Mouse (Mus musculus) hindbrain, embryonic 11.5 days (tissue): ENCODE results near the gene Rpl18a. TPM values are rescaled to one million over a fixed set of nuclear protein-coding genes. Genes with fewer than 3 reads are reported as not detected.

Experiments
- ATAC-seq: fragments of 200-750 bp; cut with Nextera tagmentation; 2 replicates; pipeline ENCODE4 v1.8.0; 2017; ENCODE audit warnings: mild to moderate bottlenecking, moderate TSS enrichment, moderate library complexity; ENCODE audit not compliant: low FRiP score
- DNase-seq: peaks from one replicate; pipeline ENCODE4 v3.0.0-alpha.2; 2015; ENCODE audit warnings: low spot score
- H3K27ac ChIP-seq: fragments of 300-500 bp; sonication (generic); 2 replicates; pipeline ENCODE4 v1.5.1; 2014; ENCODE audit warnings: mild to moderate bottlenecking, low read depth, low read length
- H3K27me3 ChIP-seq: fragments of 300-500 bp; sonication (generic); 2 replicates; pipeline ENCODE4 v1.6.1; 2014; ENCODE audit warnings: mild to moderate bottlenecking, low read length, moderate library complexity, mixed read lengths; ENCODE audit not compliant: control insufficient read depth, insufficient read depth
- H3K36me3 ChIP-seq: fragments of 300-500 bp; sonication (generic); 2 replicates; pipeline ENCODE4 v1.6.1; 2014; ENCODE audit warnings: mild to moderate bottlenecking, low read length, moderate library complexity, mixed read lengths; ENCODE audit not compliant: control insufficient read depth, insufficient read depth
- H3K4me1 ChIP-seq: fragments of 300-500 bp; sonication (generic); replicated peaks from 2 replicates; pipeline ENCODE4 v1.6.1; 2014; ENCODE audit warnings: low read length, mixed read lengths; ENCODE audit not compliant: control insufficient read depth, insufficient read depth
- H3K4me2 ChIP-seq: fragments of 300-500 bp; sonication (generic); replicated peaks from 2 replicates; pipeline ENCODE4 v1.6.1; 2014; ENCODE audit warnings: mild to moderate bottlenecking, low read depth, low read length
- H3K4me3 ChIP-seq: fragments of 300-500 bp; sonication (generic); 2 replicates; pipeline ENCODE4 v1.5.1; 2014; ENCODE audit warnings: low read depth, low read length
- H3K9ac ChIP-seq: fragments of 300-500 bp; sonication (generic); 2 replicates; pipeline ENCODE4 v1.6.1; 2014; ENCODE audit warnings: low read depth, low read length
- H3K9me3 ChIP-seq: fragments of 300-500 bp; sonication (generic); 2 replicates; pipeline ENCODE4 v1.6.1; 2016; ENCODE audit warnings: low read length; ENCODE audit not compliant: control insufficient read depth
- WGBS: fragments of 180-500 bp; shearing (Covaris S2); extraction: QIAGEN DNeasy Blood & Tissue Kit; methylation state at CpG from one replicate; pipeline ENCODE4 v1.1.7; 2014; 5-methylcytosine and 5-hydroxymethylcytosine counted together
- polyA plus RNA-seq: library from polyadenylated mRNA; unstranded; fragments of >200 nt; fragmentation: Nextera tagmentation; extraction: Ambion mirVana; gene quantifications from 2 replicates; pipeline ENCODE4 v1.2.1, GENCODE M21; 2014

Gene Rpl18a
- polyA plus RNA-seq, 1 experiment from 2014 or later: 3,182 TPM

DNA sequence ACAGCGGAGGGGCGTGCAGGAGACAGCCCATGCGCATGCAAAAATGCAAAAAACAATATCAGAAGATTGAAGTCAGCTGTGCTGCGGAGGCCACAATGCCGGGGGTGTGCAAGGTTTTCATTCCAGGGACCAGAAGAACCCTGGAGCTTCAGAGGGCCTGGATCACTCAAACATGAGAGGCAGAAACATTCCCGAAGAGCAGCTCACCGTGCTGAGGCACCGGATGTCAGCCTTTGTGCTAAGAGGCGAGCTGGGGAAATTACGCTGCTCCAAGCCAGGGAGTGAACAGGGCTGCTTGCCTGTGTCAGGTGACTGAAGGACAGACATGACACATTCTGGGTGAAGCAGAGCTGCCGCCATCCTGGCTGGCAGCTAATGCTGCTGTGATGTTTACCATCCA is 16.7 kb downstream of the Rpl18a start:
- H3K27me3 ChIP-seq: no peaks in the 10 kb centered on the region
- no peak overlapping the region for H3K4me2 ChIP-seq
- peaks cover 3% of the 10 kb centered on the region; the same call in 1 of the 2 replicates for H3K4me1 ChIP-seq
- H3K9me3 ChIP-seq: no peaks in the 10 kb centered on the region
- 31% methylated on average over 11 of the region's 11 CpGs for WGBS
- no peak overlapping the region for H3K27ac ChIP-seq
- no peak overlapping the region for H3K4me3 ChIP-seq
- no peak for ATAC-seq
- DNase-seq: no peak
- H3K9ac ChIP-seq: no peak overlapping the region
- no peaks in the 10 kb centered on the region for H3K36me3 ChIP-seq

DNA sequence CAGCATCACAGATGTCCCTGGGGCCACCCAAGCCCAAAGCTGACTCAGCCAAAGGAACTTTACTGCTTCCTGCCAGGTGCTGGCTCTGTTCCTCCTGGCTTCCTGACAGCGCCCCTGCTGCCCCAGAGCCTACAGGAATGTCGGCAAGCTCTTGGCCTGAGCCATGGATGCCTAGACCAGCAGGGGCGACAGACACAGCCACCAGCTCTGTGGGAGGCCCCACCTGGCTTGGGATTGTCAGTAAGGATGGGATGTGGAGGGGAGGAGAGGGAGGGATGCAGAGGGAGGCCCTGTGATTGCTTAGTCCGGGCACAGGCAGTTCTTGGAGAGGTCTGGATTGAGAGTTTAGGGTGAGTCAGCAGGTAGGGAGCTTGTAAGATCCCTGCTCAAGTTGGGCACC is 17.1 kb downstream of the Rpl18a start:
- no peaks in the 10 kb centered on the region for H3K9me3 ChIP-seq
- no peak overlapping the region for H3K4me3 ChIP-seq
- ATAC-seq (no peak), DNase-seq (no peak)
- no peak overlapping the region for H3K9ac ChIP-seq
- H3K27ac ChIP-seq: no peak overlapping the region
- WGBS: 6% methylated on average over 4 of the region's 4 CpGs
- no peaks in the 10 kb centered on the region for H3K27me3 ChIP-seq
- H3K36me3 ChIP-seq: no peaks in the 10 kb centered on the region
- peaks cover 3% of the 10 kb centered on the region; the same call in 1 of the 2 replicates for H3K4me1 ChIP-seq
- H3K4me2 ChIP-seq: no peak overlapping the region

DNA sequence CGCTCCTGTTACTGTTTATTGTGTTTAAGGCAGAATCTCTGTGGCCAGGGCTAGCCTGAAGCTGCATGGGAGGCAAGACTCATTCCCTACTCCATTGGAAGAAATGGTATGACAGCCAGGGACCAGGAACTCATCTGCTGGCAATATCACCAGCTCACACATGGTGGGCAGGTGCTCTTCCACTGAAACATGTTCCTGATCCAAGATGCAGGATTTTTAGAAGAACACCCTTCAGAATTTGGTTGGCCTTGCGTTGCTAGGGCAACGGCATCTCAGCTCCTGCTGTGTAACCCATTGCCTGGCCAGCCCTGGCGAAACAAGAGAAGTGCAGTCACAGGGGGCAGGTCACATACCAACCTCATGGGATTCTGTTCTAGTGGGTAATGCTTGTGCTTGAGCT is 17.7 kb downstream of the Rpl18a start:
- ATAC-seq (no peak), DNase-seq (no peak)
- H3K4me1 ChIP-seq: peaks cover 3% of the 10 kb centered on the region; the same call in 1 of the 2 replicates
- WGBS: 43% methylated on average over 4 of the region's 4 CpGs
- H3K9ac ChIP-seq: no peak overlapping the region
- no peak overlapping the region for H3K4me3 ChIP-seq
- H3K4me2 ChIP-seq: no peak overlapping the region
- no peaks in the 10 kb centered on the region for H3K36me3 ChIP-seq
- H3K27ac ChIP-seq: no peak overlapping the region
- H3K27me3 ChIP-seq: no peaks in the 10 kb centered on the region
- H3K9me3 ChIP-seq: no peaks in the 10 kb centered on the region

DNA sequence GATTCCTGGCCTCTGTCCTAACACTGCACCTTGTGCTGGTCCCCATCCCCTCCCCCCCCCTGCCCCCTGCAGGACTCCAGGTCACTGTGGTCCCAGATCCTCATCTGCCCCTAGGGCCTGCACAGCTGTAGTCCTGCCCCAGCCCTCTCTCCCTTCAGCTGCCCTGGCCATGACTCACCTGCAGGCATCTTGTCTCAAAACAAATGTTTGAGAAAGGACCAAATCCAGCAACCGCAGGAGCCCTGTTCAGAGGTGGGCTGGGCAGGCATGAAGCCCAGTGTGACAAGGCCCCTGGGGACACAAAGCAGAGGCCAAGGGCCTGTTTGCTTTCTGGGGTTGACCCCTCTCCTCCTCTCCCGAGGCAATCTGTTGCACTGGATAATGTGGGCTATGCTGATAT is 19.0 kb downstream of the Rpl18a start:
- Histone ChIP-seq H3K9ac (no peak overlapping the region), H3K4me2 (no peak overlapping the region), H3K36me3 (no peaks in the 10 kb centered on the region), H3K4me1 (peaks cover 3% of the 10 kb centered on the region; the same call in 1 of the 2 replicates), H3K27me3 (no peaks in the 10 kb centered on the region), H3K4me3 (no peak overlapping the region), H3K9me3 (no peaks in the 10 kb centered on the region), H3K27ac (no peak overlapping the region)
- 54% methylated on average over 2 of the region's 2 CpGs for WGBS
- DNase-seq: no peak
- ATAC-seq: no peak

DNA sequence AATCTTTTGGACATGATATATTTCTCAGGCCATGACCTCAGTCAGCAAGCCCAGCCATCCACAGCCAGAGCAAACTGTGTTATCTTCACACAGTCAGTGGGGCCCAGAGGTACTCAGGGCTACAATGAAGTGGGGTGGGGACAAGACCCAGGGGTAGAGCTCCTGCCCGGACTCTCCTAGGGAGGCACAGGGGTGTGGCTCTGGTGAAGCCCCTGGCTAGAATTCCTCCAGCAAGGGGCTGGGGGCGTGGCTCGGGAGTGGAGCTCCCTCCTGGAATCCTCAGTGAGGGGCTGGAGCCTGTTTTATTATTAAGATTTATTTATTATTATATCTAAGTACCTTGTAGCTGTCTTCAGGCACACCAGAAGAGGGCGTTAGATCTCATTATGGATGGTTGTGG is 20.8 kb downstream of the Rpl18a start:
- no peak overlapping the region for H3K27ac ChIP-seq
- 64% methylated on average over 4 of the region's 4 CpGs for WGBS
- H3K4me3 ChIP-seq: no peak overlapping the region
- ATAC-seq (no peak), DNase-seq (no peak)
- H3K9me3 ChIP-seq: no peaks in the 10 kb centered on the region
- H3K9ac ChIP-seq: no peak overlapping the region
- H3K36me3 ChIP-seq: no peaks in the 10 kb centered on the region
- H3K4me1 ChIP-seq: peaks cover 3% of the 10 kb centered on the region; the same call in 1 of the 2 replicates
- no peak overlapping the region for H3K4me2 ChIP-seq
- no peaks in the 10 kb centered on the region for H3K27me3 ChIP-seq

DNA sequence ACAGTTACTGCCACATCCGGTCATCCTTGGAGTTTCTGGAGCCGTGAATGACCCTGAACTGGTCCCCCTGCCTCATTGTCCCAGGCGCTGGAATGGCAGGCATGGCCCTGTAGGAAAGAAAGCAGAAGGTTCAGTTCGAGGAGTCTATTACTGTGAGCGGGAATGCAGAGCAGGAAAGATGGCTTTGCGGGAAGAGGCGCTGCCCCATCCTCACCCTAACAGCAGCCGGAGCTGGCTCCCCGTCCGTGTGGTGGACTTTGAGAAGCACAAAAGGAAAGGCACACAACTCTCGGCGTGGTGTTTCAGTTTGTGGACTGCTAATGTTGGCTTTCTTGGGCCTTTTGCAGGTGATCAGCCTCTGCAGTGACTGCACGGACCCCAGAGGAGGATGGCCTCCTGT is 22.8 kb downstream of the Rpl18a start:
- Histone ChIP-seq H3K4me3 (no peak overlapping the region), H3K9ac (peak overlapping the region; percentile 37; the same call in 1 of the 2 replicates)
- ATAC-seq: no peak

DNA sequence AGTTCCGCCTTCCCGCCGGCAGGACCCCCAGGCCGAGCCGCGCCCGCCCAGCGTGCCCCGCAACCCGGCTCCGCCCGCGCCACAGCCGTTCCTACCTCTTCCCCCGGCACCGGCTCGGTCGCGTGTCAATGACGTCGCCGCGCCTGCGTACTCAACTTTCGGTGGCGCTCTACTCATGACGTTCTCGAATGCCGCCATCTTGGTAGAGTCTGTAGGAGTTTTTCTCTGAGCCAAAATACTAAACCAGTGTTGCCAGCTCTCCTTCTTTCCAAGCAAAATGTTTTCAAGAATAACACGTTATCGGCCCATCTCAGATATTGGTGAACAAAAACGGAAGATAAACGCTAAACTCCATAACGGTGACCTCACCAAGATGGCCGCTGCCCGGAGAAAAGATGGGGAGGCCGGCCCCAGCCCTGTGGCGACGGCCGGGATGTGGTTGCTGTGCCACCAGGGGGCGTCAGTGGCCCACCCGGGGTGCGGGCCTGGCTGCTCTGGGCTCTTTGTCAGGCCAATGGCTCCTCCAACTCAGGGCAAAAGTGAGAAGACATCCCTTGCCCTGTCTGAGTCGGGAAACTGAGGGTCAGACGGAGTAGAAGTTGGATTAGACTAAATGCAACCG is 23.7 kb downstream of the Rpl18a start, which contains the start of gene Ccdc124:
Gene Ccdc124 (minus strand): TSS at position 572 of the 622 bp plus-strand sequence.
- Histone ChIP-seq H3K27me3 (no peaks in the 10 kb centered on the region), H3K9me3 (no peaks in the 10 kb centered on the region), H3K4me3 (peak within 1 kb of the TSS; percentile 90), H3K9ac (peak within 1 kb of the TSS; percentile 77), H3K36me3 (no peaks in the 10 kb centered on the region), H3K4me2 (peak within 1 kb of the TSS; percentile 72), H3K27ac (peak within 1 kb of the TSS; percentile 75), H3K4me1 (peaks cover 8% of the 10 kb centered on the region; the same call in 1 of the 2 replicates)
- peak; percentile 95 for DNase-seq
- 2% methylated on average over 46 of the region's 46 CpGs for WGBS
- ATAC-seq: peak; percentile 91

More for the DNA sequence above, 22.8 kb downstream of the Rpl18a start:
- 91% methylated on average over 13 of the region's 13 CpGs for WGBS
- no peaks in the 10 kb centered on the region for H3K9me3 ChIP-seq
- no peak overlapping the region for H3K27ac ChIP-seq
- no peaks in the 10 kb centered on the region for H3K27me3 ChIP-seq
- no peak for DNase-seq
- no peak overlapping the region for H3K4me2 ChIP-seq
- no peaks in the 10 kb centered on the region for H3K36me3 ChIP-seq
- H3K4me1 ChIP-seq: 0 out of 2 replicates have a peak, but pooled peaks cover 2% of the 10 kb centered on the region

DNA sequence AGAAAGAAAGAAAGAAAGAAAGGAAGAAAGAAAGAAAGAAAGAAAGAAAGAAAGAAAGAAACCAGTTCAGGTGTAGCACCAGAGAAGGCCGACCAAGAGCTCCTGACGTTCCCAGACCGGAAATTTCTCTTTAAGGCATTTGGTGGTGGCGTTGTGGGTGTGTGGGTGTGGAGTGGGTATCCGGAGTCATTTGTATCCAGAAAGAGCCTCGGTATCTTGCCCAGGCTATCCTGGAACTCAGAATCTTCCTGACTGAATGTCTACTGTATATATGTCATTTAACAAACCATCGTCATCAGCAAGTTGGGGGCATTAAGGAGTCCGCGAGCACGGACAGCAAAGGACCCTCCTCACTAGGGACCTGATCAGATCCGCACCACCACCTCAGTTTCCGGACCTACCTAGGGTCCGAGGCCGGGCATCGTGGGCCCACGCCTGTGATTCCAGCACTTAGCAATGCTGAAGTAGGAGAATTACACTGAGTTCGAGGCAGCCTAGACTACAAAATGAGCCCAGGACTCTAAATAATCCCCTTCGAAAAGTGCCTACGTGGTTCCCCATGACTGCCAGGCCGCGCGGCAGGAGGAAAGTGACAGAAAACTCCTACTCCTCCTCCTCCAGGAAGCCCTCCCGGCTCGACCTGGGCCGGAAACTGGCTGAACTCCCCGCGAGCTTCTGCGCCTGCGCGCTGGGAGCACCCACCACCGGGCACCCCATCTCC is 24.4 kb downstream of the Rpl18a start:
- 5% methylated on average over 31 of the region's 31 CpGs for WGBS

More for the DNA sequence above, 24.4 kb downstream of the Rpl18a start:
- peak overlapping the region; percentile 75 for H3K27ac ChIP-seq
- H3K9me3 ChIP-seq: no peaks in the 10 kb centered on the region
- H3K4me2 ChIP-seq: peak overlapping the region; percentile 72
- H3K36me3 ChIP-seq: no peaks in the 10 kb centered on the region
- H3K9ac ChIP-seq: peak overlapping the region; percentile 77
- DNase-seq (no peak), ATAC-seq (no peak)
- peak overlapping the region; percentile 90 for H3K4me3 ChIP-seq
- H3K27me3 ChIP-seq: no peaks in the 10 kb centered on the region
- H3K4me1 ChIP-seq: peaks cover 11% of the 10 kb centered on the region; the same call in 1 of the 2 replicates
